Mouse (Mus musculus) spleen, adult 2 months (tissue): ENCODE results near the gene Dock4.

Experiments used
- CTCF ChIP-seq: fragments of 200-500 bp; IDR thresholded peaks from 2 replicates; pipeline ENCODE4 v1.5.1; 2011; ENCODE audit warnings: mild to moderate bottlenecking, inconsistent platforms; ENCODE audit not compliant: insufficient read depth, insufficient read length, insufficient replicate concordance; ENCODE audit errors: extremely low read depth
- POLR2A ChIP-seq: fragments of 200-500 bp; IDR thresholded peaks from 2 replicates; pipeline ENCODE4 v1.6.1; 2011; ENCODE audit warnings: low read depth, low read length, inconsistent platforms

DNA sequence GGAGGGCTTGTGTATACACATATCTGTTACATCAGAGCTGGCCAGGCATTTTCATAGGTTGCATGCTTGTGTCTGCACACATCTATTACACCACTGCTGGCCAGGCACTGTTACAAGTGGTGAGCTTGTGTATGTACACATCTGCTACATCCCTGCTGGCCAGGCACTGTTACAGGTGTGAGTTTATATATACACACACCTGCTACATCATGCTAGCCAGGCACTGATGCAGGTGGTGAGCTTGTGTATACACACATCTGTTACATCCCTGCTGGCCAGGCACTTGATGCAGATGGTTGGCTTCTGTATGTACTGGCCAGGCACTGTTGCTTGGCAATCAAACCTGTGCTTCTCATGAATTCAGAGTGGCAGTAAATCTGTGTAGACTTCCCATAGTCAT lies 177.2 kb downstream of the Dock4 start:
- TF ChIP-seq CTCF (no peak), POLR2A (no peak)
